Mouse (Mus musculus) heart, adult 2 months (tissue): ENCODE data around the gene Rpn2.

ENCODE experiments used
- CTCF ChIP-seq: fragments of 200-600 bp; IDR thresholded peaks from 2 replicates; pipeline ENCODE4 v1.8.1; 2022; ENCODE audit warnings: antibody characterized with exemption, mild to moderate bottlenecking, moderate library complexity
- EP300 ChIP-seq: fragments of 200-500 bp; IDR thresholded peaks from 2 replicates; pipeline ENCODE4 v1.6.1; 2011; ENCODE audit warnings: low read depth, low read length, control low read depth; ENCODE audit not compliant: insufficient read depth

GRCm38 (mm10) chr2:157283321-157283720, 4.5 kb downstream of the Rpn2 start:
- TF ChIP-seq CTCF = no peak
- TF ChIP-seq EP300 = no peak
